Mouse (Mus musculus) embryonic fibroblast, embryonic 13.5 days (primary cell): Measurements from ENCODE around the gene Shank1.

Experiments
- CTCF ChIP-seq: IDR thresholded peaks from 2 replicates; pipeline ENCODE4 v1.5.1; 2011; ENCODE audit warnings: mild to moderate bottlenecking, control low read depth, low read length, moderate library complexity, borderline replicate concordance; ENCODE audit not compliant: insufficient read depth
- POLR2A ChIP-seq: IDR thresholded peaks from 2 replicates; pipeline ENCODE4 v1.6.1; 2011; ENCODE audit warnings: low read depth, mild to moderate bottlenecking, control low read depth, low read length, moderate library complexity

DNA sequence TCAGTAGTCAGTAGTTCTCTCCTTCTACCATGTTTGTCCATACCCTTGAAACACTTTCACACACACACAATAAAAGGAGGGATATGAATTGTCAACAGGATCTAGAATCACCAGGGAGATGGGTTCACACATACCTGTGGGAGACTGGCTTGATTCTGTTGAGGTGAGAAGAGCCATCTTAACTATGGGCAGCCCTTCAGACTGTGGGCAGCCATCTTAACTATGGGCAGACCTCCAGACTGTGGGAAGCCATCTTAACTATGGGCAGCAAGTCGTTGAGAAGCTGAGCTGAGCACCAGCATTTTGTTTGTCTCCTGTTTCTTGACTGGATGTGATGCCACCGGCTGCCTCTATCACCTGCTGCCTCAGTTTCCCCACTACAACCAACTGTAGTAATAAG is 38.7 kb upstream of the Shank1 start:
- TF ChIP-seq CTCF (no peak), POLR2A (no peak)
